Mouse (Mus musculus) brain, embryonic 18.5 days (tissue): ENCODE data around the gene Fgf13.

ENCODE experiments used
- DNase-seq: peaks from one replicate; pipeline ENCODE4 v3.0.0-alpha.2; 2012; ENCODE audit warnings: low read depth, low spot score

Gene Fgf13

DNA sequence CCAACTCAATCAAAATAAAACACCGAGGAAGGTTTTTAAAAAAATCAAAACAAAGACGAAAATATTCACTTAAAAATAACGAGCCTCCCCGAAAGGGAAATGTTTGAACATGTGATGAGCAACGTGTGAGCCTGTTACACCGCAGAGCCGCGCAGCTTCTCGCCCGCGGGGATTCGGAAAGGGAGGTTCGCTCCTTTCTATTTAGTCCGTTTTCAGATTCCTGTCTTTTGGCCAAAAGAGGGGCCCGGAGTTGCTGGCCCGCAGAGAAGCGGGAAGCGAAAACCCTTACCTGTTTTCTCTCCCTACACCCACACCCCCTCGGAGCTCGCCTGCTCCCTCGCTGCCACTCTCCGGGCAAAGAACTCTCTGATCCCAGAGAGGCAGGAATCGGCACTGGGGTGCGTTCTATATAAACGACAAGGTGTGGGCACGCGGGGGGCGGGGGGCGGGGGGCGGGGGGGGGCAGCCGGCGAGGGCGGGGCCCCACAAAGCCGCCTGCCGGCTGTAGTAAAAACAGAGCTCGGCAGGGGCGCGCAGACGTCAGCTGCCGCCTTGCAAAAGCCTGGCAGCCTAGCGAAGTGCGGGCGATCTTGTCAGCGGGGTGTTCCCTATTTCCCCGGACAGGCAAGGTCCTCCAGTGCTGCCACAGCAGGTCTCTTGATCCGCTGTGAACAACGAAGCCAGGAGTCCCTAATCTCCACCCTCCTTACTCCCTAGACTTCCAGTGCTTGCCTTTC, at the start of gene Fgf13:
TSS of gene Fgf13 (minus strand) at position 377 of the 737 bp plus-strand sequence.
- no peak for DNase-seq

DNA sequence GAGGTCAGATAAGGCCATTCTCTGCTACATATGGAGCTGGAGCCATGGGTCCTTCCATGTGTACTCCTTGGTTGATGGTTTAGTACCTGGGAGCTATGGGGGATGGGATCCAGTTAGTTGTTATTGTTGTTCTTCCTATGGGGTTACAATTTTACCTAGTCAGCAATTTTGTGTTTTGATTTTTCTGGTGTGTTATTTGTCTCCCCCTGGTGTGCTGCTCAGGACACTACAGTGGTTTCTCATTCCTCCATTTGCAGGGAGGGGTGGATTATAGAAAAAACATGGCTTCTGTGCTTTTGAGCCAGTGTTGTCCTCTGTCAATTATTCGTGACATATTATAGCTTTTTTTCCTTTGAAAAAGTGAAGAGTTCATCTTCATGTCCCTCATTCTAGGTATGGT, 38.7 kb upstream of the Fgf13 start:
- DNase-seq: no peak

DNA sequence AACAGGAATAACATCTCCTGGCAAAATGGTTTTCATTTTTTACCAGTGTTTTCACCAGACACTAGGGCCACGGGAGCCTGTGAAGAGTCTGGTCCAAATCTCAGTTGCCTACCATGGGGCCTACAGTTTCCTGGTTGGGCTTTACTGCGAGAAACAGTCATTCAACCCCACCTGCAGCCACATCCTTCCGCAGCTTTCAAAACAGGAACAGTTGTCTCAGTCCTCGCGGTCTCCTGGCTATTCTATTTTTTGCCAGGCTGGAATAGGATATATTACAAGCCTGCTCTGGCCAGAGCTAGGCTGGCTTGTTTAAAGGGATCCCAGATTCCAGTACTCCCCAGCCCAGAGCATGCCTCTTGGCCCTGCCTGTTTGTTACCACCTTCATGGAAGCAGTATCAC, 21.2 kb upstream of the Fgf13 start:
- DNase-seq: no peak

DNA sequence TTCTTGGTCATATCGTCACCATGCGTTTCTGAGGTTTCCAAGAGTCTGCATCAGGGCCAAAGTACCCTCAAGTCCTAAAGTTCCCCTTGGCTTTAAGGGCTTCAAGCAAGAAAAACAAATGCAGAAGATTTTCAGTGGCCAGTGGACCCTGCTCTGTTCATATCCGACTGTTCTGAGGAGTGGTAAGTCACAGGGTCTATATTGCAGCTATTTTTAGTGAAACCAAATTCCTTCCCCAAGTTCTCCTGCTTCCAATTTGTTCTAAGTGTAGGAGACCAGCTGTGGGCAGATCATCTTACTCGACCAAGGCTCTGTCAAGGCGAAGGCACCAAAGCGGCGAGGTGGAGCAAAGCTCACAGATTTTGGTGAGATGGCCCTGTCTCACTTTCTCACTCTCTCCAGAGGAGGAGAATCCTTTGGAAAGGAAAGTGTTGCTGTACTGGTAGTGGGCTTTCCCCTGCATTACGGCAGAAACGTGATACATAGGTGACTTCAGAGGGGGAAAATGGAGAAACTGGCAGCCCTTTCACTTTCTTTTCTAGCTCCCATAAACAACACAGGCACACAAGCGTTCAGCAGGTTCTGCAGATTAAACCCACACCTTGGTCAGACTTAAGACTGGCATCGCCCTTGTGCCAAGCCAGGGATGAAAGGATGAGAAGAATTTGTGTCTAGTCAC, 17.8 kb upstream of the Fgf13 start:
- no peak for DNase-seq

DNA sequence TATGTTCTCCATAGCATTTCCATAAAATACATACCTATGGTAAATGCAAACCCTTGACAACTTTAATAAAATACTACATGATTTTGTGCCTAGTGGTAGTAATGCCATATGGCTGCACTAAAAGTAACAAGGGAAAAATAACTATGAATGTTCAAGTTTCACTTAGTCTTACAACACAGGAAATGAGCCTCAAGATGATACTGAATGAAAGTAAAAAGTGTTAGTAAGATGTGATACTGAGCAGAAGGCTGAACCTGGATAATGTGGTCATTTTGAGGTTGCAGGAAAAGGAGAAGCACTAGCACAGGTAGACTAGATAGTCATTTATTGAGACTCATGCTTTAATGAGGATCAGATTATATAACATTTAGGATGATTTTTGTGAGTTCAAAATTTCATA, 16.2 kb upstream of the Fgf13 start:
- DNase-seq: no peak

DNA sequence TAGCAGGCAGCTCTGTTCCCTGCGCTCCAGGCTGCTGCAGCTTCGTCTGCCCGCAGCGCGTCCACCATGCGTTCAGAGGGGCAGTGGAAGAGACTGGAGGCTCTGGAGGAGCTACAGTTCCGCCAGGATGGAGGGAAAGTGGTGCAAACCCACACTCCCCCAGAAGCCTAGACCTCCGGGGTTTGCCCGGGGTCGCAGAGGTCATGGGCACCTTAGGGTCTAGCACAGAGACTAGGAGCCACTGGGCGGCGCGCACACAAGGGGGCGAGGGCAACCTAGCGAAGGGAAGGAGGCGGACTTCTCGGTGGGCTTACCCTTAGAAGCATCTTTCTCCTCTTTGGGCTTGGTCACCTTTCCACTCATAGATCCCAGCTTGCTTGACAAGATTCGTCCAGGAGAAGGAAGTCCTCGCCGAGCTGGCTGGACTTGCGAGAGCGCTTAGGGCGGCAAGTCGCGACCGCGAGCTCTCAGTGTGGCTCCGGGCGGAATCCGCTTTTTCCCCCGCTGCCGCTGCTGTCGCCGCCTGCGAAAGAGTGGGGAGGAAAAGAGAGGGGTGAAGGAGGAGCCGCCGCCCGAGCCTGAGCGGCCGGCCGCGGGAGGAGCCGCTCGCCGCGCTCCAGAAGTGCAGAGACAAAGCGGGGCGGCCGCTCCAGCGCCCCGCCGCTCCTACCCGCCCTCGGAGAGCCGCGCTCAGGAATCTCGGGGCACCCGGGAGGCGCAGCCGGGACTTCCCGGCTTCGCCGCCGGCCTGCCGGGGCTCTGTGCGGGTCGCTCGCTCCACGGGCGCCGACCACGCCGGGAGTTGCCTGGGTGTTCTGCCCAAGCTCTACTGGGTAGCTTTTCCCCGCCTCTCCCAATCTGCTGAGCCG, 811 bp downstream of the Fgf13 start:
- DNase-seq: no peak

DNA sequence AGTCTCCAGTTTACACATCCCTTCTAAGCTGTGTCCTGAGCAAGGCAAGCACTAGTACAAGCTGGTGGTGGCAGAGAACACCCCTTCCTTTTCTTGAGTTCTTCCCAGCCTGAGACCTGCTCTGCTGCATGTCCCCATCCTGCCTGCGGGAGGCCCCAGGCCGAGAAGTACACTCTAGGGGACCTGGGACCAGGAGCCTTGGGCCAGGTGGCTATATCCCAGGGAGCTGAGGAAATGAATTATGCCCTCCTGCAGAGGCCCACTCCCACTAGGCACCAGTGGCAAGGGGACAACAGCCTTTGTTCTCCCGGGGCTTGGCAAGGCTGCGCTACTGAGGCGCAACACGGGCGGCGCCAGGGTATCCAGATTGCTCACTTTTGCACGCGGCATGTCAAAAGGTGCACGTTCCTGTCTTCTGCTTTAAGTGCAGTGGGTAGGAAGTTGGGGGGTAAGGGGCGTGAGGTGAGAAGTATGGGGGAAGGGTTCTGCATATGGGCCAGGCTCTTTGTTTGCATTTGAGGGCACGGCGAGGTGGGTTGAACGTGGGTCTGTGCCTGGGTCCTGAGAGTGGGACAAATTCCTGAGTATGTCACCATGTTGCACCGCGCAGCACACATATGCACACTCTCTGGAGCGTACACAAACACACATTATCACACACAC, 1.7 kb downstream of the Fgf13 start:
- no peak for DNase-seq

DNA sequence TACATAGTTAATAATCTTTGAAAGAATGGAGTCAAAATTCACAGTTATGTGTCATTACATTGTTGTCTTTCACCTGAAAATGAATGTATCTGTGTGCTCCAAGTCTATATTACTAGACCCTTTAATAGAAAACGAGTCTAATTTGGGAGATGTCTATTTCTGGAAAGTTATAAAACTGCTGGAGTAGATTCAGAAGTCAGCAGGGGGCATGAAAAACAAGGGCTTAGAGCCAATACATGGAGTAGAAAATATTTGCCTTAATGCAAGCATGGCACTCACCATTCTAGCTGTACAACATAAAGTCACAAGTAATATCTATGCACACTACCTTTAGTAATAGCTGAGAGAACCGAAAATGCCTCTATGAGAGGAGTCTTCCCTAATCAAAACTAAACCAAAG, 19.9 kb downstream of the Fgf13 start:
- no peak for DNase-seq

DNA sequence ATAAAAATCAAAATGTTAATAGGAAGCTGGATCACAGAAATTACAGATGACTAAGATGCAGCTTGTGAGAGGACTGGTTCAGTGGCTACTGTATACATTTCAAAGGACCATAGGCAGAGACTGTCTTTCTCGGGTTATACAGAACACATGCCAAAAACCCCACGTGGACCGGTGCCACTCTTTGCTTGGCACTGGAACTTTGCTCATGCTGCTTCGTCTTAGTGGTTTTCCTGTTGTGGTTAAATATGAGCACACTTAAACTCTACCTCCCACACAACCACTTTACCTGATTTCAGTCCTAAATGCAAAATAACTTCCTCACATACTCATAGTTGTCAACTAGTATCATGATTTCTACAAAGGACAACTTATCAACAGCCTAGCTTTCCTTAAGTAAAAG, 59.6 kb downstream of the Fgf13 start:
- DNase-seq: no peak

DNA sequence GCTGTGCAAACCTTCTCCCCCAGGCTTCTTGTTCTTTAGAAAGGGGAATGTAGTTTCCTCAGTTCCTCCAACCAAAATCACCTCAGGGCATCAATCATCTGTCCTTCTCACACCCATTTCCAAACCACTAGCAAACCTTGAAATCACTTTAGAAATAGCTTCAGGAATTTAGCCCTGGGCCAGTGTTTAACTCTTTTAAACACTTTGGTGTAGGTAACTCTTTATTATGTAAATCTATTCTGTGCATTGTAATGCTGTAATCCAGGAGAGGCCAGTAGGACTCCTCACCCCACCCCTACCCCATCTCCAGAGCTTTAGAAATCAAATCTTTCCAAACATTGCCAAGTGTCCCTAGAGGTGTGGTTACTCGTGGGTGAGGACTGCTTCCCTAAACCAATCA, 74.5 kb downstream of the Fgf13 start:
- no peak for DNase-seq

DNA sequence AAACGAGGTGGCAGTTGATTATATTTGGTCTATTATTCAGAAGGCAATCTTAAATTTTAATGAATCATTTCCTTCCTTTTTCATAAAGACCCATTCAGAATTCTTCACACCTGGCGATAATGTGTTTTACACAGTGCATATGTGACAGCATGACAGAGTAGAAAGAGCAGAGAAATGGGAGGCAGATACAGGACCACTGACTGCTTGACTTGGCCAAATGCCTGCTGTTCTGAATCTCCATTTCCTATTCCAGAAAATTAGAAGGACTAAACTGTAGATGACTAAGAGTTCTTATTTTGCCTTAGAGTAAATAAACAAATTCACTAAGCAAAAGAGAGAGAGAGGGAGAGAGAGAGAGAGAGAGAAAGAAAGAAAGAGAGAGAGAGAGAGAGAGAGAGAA, 82.4 kb downstream of the Fgf13 start:
- DNase-seq: no peak

DNA sequence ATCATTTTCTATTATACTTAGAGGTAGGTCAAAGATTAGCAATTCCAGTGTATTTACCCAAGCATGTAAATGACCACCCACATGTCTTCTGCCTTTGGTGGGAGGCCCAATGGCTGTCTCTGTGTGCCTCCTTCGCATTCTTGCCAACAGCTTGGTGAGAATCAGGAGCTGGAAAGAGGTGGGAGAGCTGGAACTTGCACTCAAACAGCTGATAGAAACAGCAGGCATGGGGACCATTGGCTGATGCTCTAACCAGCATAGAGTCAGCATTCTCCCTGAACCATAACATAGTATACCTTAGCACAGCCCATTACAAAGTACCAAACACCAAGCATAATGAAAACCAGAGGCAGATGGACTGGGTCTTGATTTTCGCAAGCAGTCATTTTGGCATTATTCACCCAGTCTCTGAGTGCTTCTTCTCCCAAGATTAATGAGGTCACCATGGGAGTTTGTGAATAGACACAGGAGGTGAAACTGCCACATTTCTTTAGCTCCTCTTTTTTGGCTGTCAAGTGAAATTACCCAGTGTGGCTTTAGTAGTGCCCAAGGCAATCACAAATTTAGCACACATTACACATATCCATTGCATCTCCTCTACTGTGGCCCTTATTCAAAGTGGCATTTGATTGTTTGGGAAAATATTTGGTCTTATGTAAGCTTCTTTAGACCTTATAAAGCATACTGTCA, 165.1 kb downstream of the Fgf13 start:
- DNase-seq: no peak

DNA sequence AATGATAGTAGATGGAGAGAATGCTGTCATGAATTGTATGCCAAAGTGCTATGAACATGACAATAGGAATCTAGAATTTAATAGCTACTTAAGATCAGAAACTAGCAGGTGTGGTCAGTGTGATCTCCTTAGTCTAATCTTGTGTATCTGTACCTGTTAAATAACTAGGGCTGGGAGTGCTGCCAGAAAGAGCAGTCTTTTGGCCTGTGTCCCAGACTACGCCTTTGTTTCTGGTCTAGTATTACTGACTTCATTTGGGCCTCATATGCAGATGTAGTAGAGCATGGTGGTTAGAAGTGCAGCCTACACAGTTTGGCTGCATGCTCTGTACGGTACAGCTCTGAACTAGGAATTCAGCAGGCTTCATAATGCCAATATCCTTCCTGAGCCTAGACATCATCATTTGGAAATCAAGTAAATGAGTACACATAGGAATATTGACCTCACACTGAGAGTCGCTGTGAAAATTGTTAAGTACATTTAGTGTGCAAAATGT, 276.9 kb downstream of the Fgf13 start:
- no peak for DNase-seq

DNA sequence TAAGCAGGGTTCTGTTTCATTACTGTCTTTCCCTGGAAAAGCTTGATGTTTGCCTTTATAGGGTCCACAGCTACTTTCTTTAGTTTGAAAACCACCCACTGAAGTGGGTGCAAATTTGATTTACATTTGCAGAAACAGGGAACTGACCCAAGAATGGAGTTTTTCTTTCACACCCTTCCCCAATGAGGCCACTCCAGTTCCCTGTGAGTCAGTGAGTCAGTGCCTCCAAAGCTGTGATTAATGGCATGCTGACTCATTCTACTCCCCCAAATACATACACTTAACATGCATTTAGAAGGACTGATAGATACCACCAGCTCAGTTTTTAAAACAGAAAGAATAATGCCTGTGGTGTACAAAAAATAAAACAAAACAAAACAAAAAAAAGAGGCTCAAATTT, 316.3 kb downstream of the Fgf13 start:
- no peak for DNase-seq

DNA sequence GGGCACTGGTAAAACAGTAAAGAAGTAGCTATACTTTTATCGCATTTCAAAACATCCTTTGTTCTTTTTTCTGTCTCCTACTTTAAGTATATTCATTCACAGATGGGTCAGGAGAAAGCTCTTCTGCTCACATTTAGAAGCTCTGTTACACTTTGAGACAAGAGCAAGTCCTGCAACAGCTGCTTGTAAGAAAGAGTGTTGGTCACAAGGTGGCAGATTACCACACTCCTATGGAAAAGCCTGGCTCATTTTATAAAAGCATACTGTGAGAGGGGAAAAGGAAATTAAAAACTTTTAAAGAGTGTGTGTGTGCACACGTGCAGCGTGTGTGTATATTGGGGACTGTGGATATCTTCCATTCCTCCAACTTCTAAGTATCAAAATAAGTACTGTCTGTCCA, 324.1 kb downstream of the Fgf13 start:
- no peak for DNase-seq

DNA sequence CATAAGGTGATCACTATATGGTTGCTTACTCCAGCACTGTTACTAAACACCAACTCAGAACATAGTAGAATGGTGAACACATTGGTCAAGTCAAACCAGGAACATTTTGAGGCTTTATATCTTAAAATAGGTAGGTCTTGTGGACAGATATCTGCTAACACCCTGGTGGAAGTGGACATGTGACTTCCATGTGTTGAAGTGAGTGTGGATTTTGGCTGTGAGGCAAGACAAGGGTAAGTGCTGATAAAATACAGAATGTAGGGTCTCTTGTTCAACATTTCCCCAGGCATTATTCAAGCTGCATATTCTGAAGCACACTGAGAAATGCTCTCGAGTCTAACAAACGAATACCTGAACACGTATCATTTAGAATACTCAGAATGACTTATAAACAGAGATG, 324.7 kb downstream of the Fgf13 start:
- DNase-seq: no peak

DNA sequence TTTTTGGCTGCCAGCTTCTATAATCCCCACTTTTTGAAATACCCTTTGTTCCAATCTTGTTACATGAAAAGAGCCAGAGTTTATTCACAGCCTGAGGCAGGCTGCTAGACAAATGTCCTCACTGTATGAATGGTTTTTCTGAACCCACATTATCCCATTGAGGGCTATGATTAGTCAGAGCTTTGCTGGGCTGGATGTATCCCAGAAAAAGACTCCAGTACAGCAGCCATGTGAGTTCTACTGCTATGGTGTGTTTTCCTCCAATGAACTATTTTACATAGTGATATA, 326.5 kb downstream of the Fgf13 start:
- DNase-seq: no peak

DNA sequence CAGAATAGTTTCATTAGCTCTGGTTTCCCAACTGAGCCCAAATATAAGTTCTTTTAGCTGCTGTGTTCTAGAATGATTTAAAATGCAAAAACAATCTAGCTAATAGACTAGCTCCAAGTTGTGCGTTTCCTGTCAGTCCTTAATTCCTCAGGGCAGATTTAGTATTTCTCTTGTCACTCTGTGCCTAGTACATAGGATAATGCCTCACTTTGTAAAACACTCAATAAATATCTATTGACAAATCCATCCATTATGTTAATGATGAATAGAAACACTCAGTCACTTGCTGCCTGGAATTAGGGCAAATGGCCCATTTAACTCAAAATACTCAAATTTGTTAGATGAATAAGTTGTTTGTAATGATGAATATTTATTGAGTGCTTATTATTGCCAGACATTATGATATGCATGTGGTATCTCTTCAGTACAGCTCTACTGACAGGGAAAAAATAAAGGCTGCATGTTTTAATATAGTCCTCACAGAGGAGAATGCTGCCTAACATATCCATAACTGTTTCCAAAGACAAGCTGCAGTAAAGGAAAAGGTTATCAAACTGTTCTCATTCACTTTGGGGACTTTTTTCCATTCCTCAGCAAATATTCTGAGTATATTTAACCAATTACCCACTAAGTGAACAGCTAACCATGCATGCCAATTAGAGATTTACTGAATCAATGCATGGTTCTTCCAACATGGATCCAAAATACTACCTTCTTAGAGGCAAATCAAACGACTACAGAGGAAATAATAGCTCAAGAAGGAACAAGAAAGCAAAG, 327.0 kb downstream of the Fgf13 start:
- no peak for DNase-seq

DNA sequence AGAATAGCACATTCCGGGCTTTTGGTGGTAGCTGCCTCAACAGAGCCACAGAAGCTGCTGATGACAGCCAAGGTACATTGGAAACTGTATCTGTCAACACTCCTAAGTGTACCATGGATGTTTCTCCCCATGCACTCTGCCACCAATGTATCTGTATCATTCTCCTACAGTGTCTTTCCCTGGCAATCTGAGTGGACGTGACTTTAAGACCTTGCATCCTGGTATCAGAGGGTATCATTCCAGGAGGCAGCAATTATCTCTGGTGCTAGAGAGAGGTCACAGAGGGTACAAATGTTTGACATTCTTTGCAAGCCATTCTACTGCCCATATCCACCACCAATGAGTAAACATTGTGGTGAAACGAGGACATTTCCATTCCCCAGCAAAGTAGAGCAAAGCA, 347.2 kb downstream of the Fgf13 start:
- DNase-seq: no peak

DNA sequence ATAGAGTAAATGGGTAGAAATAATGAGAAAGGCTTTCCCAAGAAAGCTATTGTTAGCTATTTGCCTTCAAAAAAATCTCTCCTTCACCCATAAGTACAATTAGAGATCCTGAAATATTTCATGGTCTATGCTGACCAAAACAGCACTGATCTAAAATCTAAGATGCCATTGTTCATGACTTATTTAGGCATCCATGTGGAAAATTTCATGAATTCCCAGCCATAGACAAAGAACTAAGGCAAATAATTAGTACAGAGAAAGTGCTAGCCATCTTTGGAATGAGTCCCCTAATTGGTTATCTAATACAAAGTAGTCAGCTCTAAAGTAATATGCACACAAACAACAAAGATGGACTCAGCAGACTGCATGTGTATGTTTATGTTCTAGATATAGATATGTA, 366.7 kb downstream of the Fgf13 start:
- DNase-seq: no peak

DNA sequence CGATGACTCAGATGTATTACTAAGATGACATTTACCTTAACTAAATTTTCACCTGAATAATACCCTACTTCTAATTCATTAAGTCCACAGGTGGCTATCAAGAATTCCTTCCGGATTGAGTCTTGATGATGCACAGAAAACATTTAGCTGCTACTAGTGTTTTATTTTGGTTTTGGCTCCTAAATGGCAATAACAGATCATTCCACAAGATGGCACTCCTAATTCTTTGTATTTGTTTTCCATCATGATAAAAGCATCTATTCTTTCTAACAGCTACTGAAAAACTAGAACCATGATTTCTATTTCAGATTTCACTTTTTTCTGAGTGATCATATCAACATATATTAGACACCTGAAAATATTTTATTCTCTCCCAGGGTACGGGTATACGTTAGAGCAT, 373.7 kb downstream of the Fgf13 start:
- DNase-seq: no peak
